ENCODE assay signal across 8 mouse cellular contexts in genomic region chrX:99291423-99291963, GRCm38 (mm10).
DNase-seq lines count a peak whose midpoint lies in the region; ATAC-seq lines count a peak whose summit lies in the region.

No protein-coding gene starts in this region.

- H3K9ac ChIP-seq in embryonic facial prominence, embryonic 13.5 days: no peak overlapping the region
- H3K9ac ChIP-seq in midbrain, embryonic 15.5 days: no peak overlapping the region

- peaks cover 7% of the 10 kb centered on the region; the same call in 1 of the 2 replicates for H3K4me1 ChIP-seq in embryonic facial prominence, embryonic 13.5 days
- 0 out of 2 replicates have a peak, but pooled peaks cover 3% of the 10 kb centered on the region for H3K4me1 ChIP-seq in midbrain, embryonic 15.5 days

- peaks cover 93% of the 10 kb centered on the region for H3K27me3 ChIP-seq in embryonic facial prominence, embryonic 13.5 days
- H3K27me3 ChIP-seq in midbrain, embryonic 15.5 days (replicated peaks): peaks cover 36% of the 10 kb centered on the region

- ATAC-seq in embryonic facial prominence, embryonic 13.5 days (ENCODE audit: insufficient number of reproducible peaks, insufficient read depth, low FRiP score, low TSS enrichment, low read depth): 0 out of 2 replicates have a peak, but pooled peaks have one; percentile 37
- ATAC-seq in midbrain, embryonic 15.5 days (replicated peaks): peak; percentile 62

- no peak overlapping the region for H3K4me2 ChIP-seq in embryonic facial prominence, embryonic 13.5 days
- no peak overlapping the region for H3K4me2 ChIP-seq in midbrain, embryonic 15.5 days

- DNase-seq in adipocyte (ENCODE audit: low spot score): peak; percentile 28
- DNase-seq in heart, postnatal 14 days: peak; percentile 63 to 64
- peak; percentile 78 to 86 for DNase-seq in kidney, postnatal 4 days
- no peak for DNase-seq in layer of hippocampus, adult 18-20 months (ENCODE audit: low spot score in 2 of 2)
- DNase-seq in layer of hippocampus, postnatal 10 days (ENCODE audit: low spot score in 2 of 2): no peak
- DNase-seq in cerebellum, adult 18-20 months: no peak

- intact Hi-C loops in heart, postnatal 14 days (cut with DNase I): loop anchor here (5.0 kb wide), 4 partner anchors 66 to 154 kb away; partner anchors contain the start of gene Efnb1

- 18% methylated on average over 9 of the region's 10 CpGs for WGBS in embryonic facial prominence, embryonic 13.5 days
- WGBS in midbrain, embryonic 15.5 days: 34% methylated on average over 8 of the region's 10 CpGs

- no peaks in the 10 kb centered on the region for H3K36me3 ChIP-seq in embryonic facial prominence, embryonic 13.5 days
- no peaks in the 10 kb centered on the region for H3K36me3 ChIP-seq in midbrain, embryonic 15.5 days (replicated peaks)

- H3K27ac ChIP-seq in embryonic facial prominence, embryonic 13.5 days: 0 out of 2 replicates have a peak overlapping the region, but pooled peaks have one; percentile 28
- H3K27ac ChIP-seq in midbrain, embryonic 15.5 days: no peak overlapping the region

- no peak overlapping the region for H3K4me3 ChIP-seq in embryonic facial prominence, embryonic 13.5 days
- H3K4me3 ChIP-seq in midbrain, embryonic 15.5 days: no peak overlapping the region

- no peaks in the 10 kb centered on the region for H3K9me3 ChIP-seq in embryonic facial prominence, embryonic 13.5 days
- H3K9me3 ChIP-seq in midbrain, embryonic 15.5 days: no peaks in the 10 kb centered on the region

Comparison
In these comparisons a context has a peak if more than half of its experiments do, and no peak if none do; other contexts are left out.
1. DNase-seq: peak in adipocyte (single experiment), heart, postnatal 14 days (2 of 2) and kidney, postnatal 4 days (2 of 2); none in layer of hippocampus, adult 18-20 months (0 of 2), layer of hippocampus, postnatal 10 days (0 of 2) and cerebellum, adult 18-20 months (0 of 2).